Mouse (Mus musculus): Measurements from ENCODE around the gene Apoa4. TPM values are rescaled to one million over a fixed set of nuclear protein-coding genes. Genes with fewer than 3 reads are reported as not detected.

Apoa4 gene
- polyA plus RNA-seq (2014; fragmentation: Nextera tagmentation; extraction: Ambion mirVana): not detected in 2 replicates

DNA sequence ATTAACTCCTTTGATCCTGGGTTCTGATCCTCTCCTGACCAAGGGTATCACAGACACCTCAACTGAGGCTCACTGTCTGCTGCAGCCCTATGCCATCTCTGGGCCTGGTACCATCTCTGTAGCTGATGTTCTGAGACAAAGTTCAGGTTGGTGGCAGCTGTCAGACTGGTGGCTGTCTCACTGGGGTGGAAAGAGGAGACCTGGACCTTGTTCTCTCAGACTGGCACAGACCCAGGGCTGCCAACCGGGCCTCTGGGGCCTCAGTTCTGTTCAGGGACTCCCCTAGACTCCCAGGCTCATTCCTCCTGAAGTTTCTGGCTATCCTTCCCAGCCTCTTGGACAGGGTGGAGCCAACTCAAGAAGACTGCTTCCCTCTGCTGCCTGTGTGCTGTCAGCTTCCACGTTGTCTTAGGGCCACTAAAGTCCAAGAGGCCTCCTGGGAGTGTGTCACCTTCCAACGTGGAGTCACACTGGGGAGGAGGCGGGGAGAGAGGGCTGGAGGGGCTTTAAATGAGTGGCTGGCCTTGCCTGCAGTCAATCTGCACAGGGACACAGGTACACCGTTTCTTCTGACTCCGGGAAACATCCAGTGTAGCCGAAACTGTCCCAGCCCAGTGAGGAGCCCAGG lies at the start of gene Apoa4:
TSS of gene Apoa4 (plus strand) at position 171 of the 628 bp plus-strand sequence.
- Histone ChIP-seq H3K4me2 (no peak within 1 kb of the TSS), H3K27ac (ENCODE audit: low read depth, low read length) (no peak within 1 kb of the TSS), H3K27me3 (ENCODE audit: control insufficient read depth, insufficient read depth, low read length) (no peaks in the 10 kb centered on the region), H3K9me3 (ENCODE audit: control insufficient read depth, low read length) (no peaks in the 10 kb centered on the region), H3K36me3 (ENCODE audit: control insufficient read depth, insufficient read depth, low read length) (no peaks in the 10 kb centered on the region), H3K9ac (ENCODE audit: low read length) (no peak within 1 kb of the TSS), H3K4me1 (ENCODE audit: control insufficient read depth, insufficient read depth, low read length) (no peaks in the 10 kb centered on the region), H3K4me3 (ENCODE audit: low read depth, low read length) (no peak within 1 kb of the TSS)
- 74% methylated on average over 7 of the region's 7 CpGs for WGBS
- DNase-seq (ENCODE audit: low spot score, missing footprints) (no peak), ATAC-seq (ENCODE audit: low FRiP score) (no peak)

DNA sequence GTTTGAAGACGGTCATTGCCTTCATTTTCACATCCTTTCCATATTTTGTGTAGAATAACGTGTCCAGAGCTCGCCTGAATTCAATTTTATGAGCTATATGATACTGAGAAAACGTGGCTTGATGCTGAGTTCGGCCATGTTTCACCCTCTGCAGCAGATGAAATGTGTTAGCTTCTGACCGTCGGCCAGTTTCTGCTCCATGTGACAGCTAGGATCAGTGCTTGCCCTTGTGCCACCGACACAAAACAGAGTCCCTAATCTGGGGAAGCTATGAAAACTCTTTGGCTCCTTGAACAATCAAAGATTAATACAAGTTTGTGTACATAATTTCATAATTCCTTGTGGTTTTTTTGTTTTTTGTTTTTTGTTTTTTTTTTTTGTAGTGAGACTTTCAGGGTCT lies 49.3 kb upstream of the Apoa4 start:
- no peak overlapping the region for H3K27ac ChIP-seq (ENCODE audit: low read depth, low read length)
- no peaks in the 10 kb centered on the region for H3K27me3 ChIP-seq (ENCODE audit: control insufficient read depth, insufficient read depth, low read length)
- peak; percentile 68 for DNase-seq (ENCODE audit: low spot score, missing footprints)
- no peaks in the 10 kb centered on the region for H3K9me3 ChIP-seq (ENCODE audit: control insufficient read depth, low read length)
- H3K4me3 ChIP-seq (ENCODE audit: low read depth, low read length): no peak overlapping the region
- no peaks in the 10 kb centered on the region for H3K4me1 ChIP-seq (ENCODE audit: control insufficient read depth, insufficient read depth, low read length)
- H3K9ac ChIP-seq (ENCODE audit: low read length): no peak overlapping the region
- no peaks in the 10 kb centered on the region for H3K36me3 ChIP-seq (ENCODE audit: control insufficient read depth, insufficient read depth, low read length)
- ATAC-seq (ENCODE audit: low FRiP score): no peak
- WGBS: 78% methylated on average over 8 of the region's 8 CpGs
- no peak overlapping the region for H3K4me2 ChIP-seq

DNA sequence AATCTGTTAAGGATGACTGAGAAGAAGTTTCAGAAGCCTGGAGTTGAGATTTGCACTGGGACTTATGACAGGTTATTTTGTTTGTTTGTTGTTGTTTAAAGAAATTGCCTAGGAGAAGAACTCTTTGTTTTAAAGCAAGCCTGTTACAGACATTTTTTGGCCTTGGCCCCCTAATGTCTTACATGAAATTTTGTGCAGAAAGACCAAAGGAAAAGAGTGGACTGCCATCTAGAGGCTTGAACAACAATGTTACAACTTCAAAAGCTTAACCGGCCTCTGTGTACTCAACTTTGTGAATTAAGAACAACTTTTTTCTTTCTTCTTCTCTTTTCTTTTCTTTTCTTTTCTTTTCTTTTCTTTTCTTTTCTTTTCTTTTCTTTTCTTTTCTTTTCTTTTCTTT lies 48.9 kb upstream of the Apoa4 start:
- Histone ChIP-seq H3K4me2 (no peak overlapping the region), H3K4me3 (ENCODE audit: low read depth, low read length) (no peak overlapping the region), H3K27ac (ENCODE audit: low read depth, low read length) (no peak overlapping the region), H3K27me3 (ENCODE audit: control insufficient read depth, insufficient read depth, low read length) (no peaks in the 10 kb centered on the region), H3K4me1 (ENCODE audit: control insufficient read depth, insufficient read depth, low read length) (no peaks in the 10 kb centered on the region), H3K9me3 (ENCODE audit: control insufficient read depth, low read length) (no peaks in the 10 kb centered on the region), H3K9ac (ENCODE audit: low read length) (no peak overlapping the region), H3K36me3 (ENCODE audit: control insufficient read depth, insufficient read depth, low read length) (no peaks in the 10 kb centered on the region)
- DNase-seq (ENCODE audit: low spot score, missing footprints): peak; percentile 87
- 45% methylated on average over 1 of the region's 1 CpGs for WGBS
- ATAC-seq (ENCODE audit: low FRiP score): no peak

- no peaks in the 10 kb centered on the region for H3K9me3 ChIP-seq (ENCODE audit: control insufficient read depth, low read length)
- H3K27ac ChIP-seq (ENCODE audit: low read depth, low read length): no peak overlapping the region
- WGBS: 79% methylated on average over 6 of the region's 6 CpGs
- H3K36me3 ChIP-seq (ENCODE audit: control insufficient read depth, insufficient read depth, low read length): no peaks in the 10 kb centered on the region
- no peak overlapping the region for H3K4me2 ChIP-seq
- no peaks in the 10 kb centered on the region for H3K4me1 ChIP-seq (ENCODE audit: control insufficient read depth, insufficient read depth, low read length)
- DNase-seq (ENCODE audit: low spot score, missing footprints): peak; percentile 21
- H3K4me3 ChIP-seq (ENCODE audit: low read depth, low read length): no peak overlapping the region
- no peaks in the 10 kb centered on the region for H3K27me3 ChIP-seq (ENCODE audit: control insufficient read depth, insufficient read depth, low read length)
- no peak overlapping the region for H3K9ac ChIP-seq (ENCODE audit: low read length)
- no peak for ATAC-seq (ENCODE audit: low FRiP score)
These were observed 47.9 kb upstream of the Apoa4 start for GRCm38 (mm10) chr9:46192642-46193041.

- Histone ChIP-seq H3K36me3 (ENCODE audit: control insufficient read depth, insufficient read depth, low read length) (0 out of 2 replicates have a peak, but pooled peaks cover 2% of the 10 kb centered on the region), H3K27ac (ENCODE audit: low read depth, low read length) (no peak overlapping the region)
- 89% methylated on average over 9 of the region's 9 CpGs for WGBS
These were observed 45.7 kb upstream of the Apoa4 start for GRCm38 (mm10) chr9:46194809-46195208.

GRCm38 (mm10) chr9:46196699-46197169 lies 43.8 kb upstream of the Apoa4 start:
- Histone ChIP-seq H3K9ac (ENCODE audit: low read length) (no peak overlapping the region), H3K27ac (ENCODE audit: low read depth, low read length) (no peak overlapping the region), H3K4me2 (no peak overlapping the region), H3K9me3 (ENCODE audit: control insufficient read depth, low read length) (no peaks in the 10 kb centered on the region), H3K4me3 (ENCODE audit: low read depth, low read length) (no peak overlapping the region), H3K27me3 (ENCODE audit: control insufficient read depth, insufficient read depth, low read length) (no peaks in the 10 kb centered on the region), H3K4me1 (ENCODE audit: control insufficient read depth, insufficient read depth, low read length) (no peaks in the 10 kb centered on the region), H3K36me3 (ENCODE audit: control insufficient read depth, insufficient read depth, low read length) (0 out of 2 replicates have a peak, but pooled peaks cover 2% of the 10 kb centered on the region)
- WGBS: 84% methylated on average over 12 of the region's 12 CpGs
- DNase-seq (ENCODE audit: low spot score, missing footprints) (no peak), ATAC-seq (ENCODE audit: low FRiP score) (no peak)

More at GRCm38 (mm10) chr9:46194809-46195208, 45.7 kb upstream of the Apoa4 start:
- H3K4me2 ChIP-seq: no peak overlapping the region
- H3K4me1 ChIP-seq (ENCODE audit: control insufficient read depth, insufficient read depth, low read length): no peaks in the 10 kb centered on the region
- no peaks in the 10 kb centered on the region for H3K9me3 ChIP-seq (ENCODE audit: control insufficient read depth, low read length)
- no peak overlapping the region for H3K9ac ChIP-seq (ENCODE audit: low read length)
- DNase-seq (ENCODE audit: low spot score, missing footprints) (no peak), ATAC-seq (ENCODE audit: low FRiP score) (no peak)
- no peaks in the 10 kb centered on the region for H3K27me3 ChIP-seq (ENCODE audit: control insufficient read depth, insufficient read depth, low read length)
- H3K4me3 ChIP-seq (ENCODE audit: low read depth, low read length): no peak overlapping the region

- Histone ChIP-seq H3K9ac (ENCODE audit: low read length) (no peak overlapping the region), H3K4me2 (no peak overlapping the region), H3K27me3 (ENCODE audit: control insufficient read depth, insufficient read depth, low read length) (no peaks in the 10 kb centered on the region), H3K4me1 (ENCODE audit: control insufficient read depth, insufficient read depth, low read length) (no peaks in the 10 kb centered on the region), H3K4me3 (ENCODE audit: low read depth, low read length) (no peak overlapping the region), H3K27ac (ENCODE audit: low read depth, low read length) (no peak overlapping the region), H3K9me3 (ENCODE audit: control insufficient read depth, low read length) (no peaks in the 10 kb centered on the region), H3K36me3 (ENCODE audit: control insufficient read depth, insufficient read depth, low read length) (0 out of 2 replicates have a peak, but pooled peaks cover 2% of the 10 kb centered on the region)
- ATAC-seq (ENCODE audit: low FRiP score) (no peak), DNase-seq (ENCODE audit: low spot score, missing footprints) (no peak)
- 93% methylated on average over 9 of the region's 9 CpGs for WGBS
These were observed 42.0 kb upstream of the Apoa4 start for GRCm38 (mm10) chr9:46198461-46198860.

GRCm38 (mm10) chr9:46198936-46199335 lies 41.6 kb upstream of the Apoa4 start:
- Histone ChIP-seq H3K27me3 (ENCODE audit: control insufficient read depth, insufficient read depth, low read length) (no peaks in the 10 kb centered on the region), H3K9me3 (ENCODE audit: control insufficient read depth, low read length) (no peaks in the 10 kb centered on the region), H3K36me3 (ENCODE audit: control insufficient read depth, insufficient read depth, low read length) (0 out of 2 replicates have a peak, but pooled peaks cover 2% of the 10 kb centered on the region), H3K9ac (ENCODE audit: low read length) (no peak overlapping the region), H3K4me2 (no peak overlapping the region), H3K27ac (ENCODE audit: low read depth, low read length) (no peak overlapping the region), H3K4me1 (ENCODE audit: control insufficient read depth, insufficient read depth, low read length) (no peaks in the 10 kb centered on the region), H3K4me3 (ENCODE audit: low read depth, low read length) (no peak overlapping the region)
- DNase-seq (ENCODE audit: low spot score, missing footprints) (no peak), ATAC-seq (ENCODE audit: low FRiP score) (no peak)
- 89% methylated on average over 7 of the region's 7 CpGs for WGBS

DNA sequence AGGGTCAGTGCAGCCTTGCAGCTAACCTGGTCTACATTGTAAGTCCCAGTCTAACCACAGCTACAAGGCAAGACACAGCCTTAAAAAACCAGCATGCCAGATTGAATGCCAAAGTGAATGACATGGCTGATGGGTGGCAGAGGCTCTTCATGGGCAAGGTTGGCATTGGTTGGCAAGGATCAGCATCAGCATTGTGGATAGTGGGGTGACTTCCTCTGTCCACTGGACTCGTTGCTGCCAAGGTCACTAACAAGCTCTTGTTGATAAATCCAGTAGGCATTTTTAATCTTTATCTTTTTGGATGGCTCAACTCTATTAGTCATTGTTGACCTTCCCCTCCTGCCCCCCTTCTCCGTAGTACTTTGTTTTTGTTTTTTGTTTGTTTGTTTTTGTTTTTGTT lies 40.9 kb upstream of the Apoa4 start:
- no peak overlapping the region for H3K9ac ChIP-seq (ENCODE audit: low read length)
- no peak overlapping the region for H3K4me3 ChIP-seq (ENCODE audit: low read depth, low read length)
- no peaks in the 10 kb centered on the region for H3K9me3 ChIP-seq (ENCODE audit: control insufficient read depth, low read length)
- no peak overlapping the region for H3K27ac ChIP-seq (ENCODE audit: low read depth, low read length)
- no peak for ATAC-seq (ENCODE audit: low FRiP score)
- H3K27me3 ChIP-seq (ENCODE audit: control insufficient read depth, insufficient read depth, low read length): no peaks in the 10 kb centered on the region
- WGBS: 91% methylated on average over 2 of the region's 2 CpGs
- H3K36me3 ChIP-seq (ENCODE audit: control insufficient read depth, insufficient read depth, low read length): 0 out of 2 replicates have a peak, but pooled peaks cover 5% of the 10 kb centered on the region
- no peak overlapping the region for H3K4me2 ChIP-seq
- no peaks in the 10 kb centered on the region for H3K4me1 ChIP-seq (ENCODE audit: control insufficient read depth, insufficient read depth, low read length)
- no peak for DNase-seq (ENCODE audit: low spot score, missing footprints)

Measured in midbrain, embryonic 11.5 days (tissue).